Mouse (Mus musculus) heart, postnatal 0 days (tissue): ENCODE measurements at regions not wholly inside any gene's neighbourhood (a gene's known extent, or its start where the extent isn't known, plus 50 kb on each side); places are given as distances from the start of the nearest gene placed in this dataset.

Experiments used
- CTCF ChIP-seq: IDR thresholded peaks from 2 replicates; pipeline ENCODE4 v1.5.1; 2016; ENCODE audit warnings: antibody characterized with exemption, control low read depth, low read depth
- EP300 ChIP-seq: IDR thresholded peaks from 2 replicates; pipeline ENCODE4 v1.6.1; 2016; ENCODE audit warnings: antibody characterized with exemption, low read depth

GRCm38 (mm10) chr4:131677966-131678365 lies 160.1 kb downstream of the Ptpru start:
- TF ChIP-seq CTCF, result no peak
- TF ChIP-seq EP300, result no peak
